Mouse (Mus musculus) limb, embryonic 14.5 days (tissue): Measurements from ENCODE around the gene Ppp3r1. TPM values are rescaled to one million over a fixed set of nuclear protein-coding genes. Genes with fewer than 3 reads are reported as not detected.

Experiments used
- ATAC-seq: fragments of 200-750 bp; cut with Nextera tagmentation; 2 replicates; pipeline ENCODE4 v1.8.0; 2017; ENCODE audit warnings: low read depth, moderate number of reproducible peaks, moderate TSS enrichment; ENCODE audit not compliant: low FRiP score
- DNase-seq: peaks from one replicate; pipeline ENCODE4 v3.0.0-alpha.2; 2015; ENCODE audit warnings: low spot score
- H3K27ac ChIP-seq: fragments of 300-500 bp; sonication (generic); replicated peaks from 2 replicates; pipeline ENCODE4 v1.5.1; 2014; ENCODE audit warnings: low read depth, mild to moderate bottlenecking, low read length, moderate library complexity, mixed read lengths
- H3K27me3 ChIP-seq: fragments of 300-500 bp; sonication (generic); 2 replicates; pipeline ENCODE4 v1.6.1; 2014; ENCODE audit warnings: low read length, mixed read lengths; ENCODE audit not compliant: control insufficient read depth, insufficient read depth
- H3K36me3 ChIP-seq: fragments of 300-500 bp; sonication (generic); 2 replicates; pipeline ENCODE4 v1.6.1; 2014; ENCODE audit warnings: mild to moderate bottlenecking, low read length, moderate library complexity, mixed read lengths; ENCODE audit not compliant: control insufficient read depth, insufficient read depth
- H3K4me1 ChIP-seq: fragments of 300-500 bp; sonication (generic); 2 replicates; pipeline ENCODE4 v1.6.1; 2014; ENCODE audit warnings: antibody characterized with exemption, low read length, mixed read lengths; ENCODE audit not compliant: control insufficient read depth, insufficient read depth
- H3K4me2 ChIP-seq: fragments of 300-500 bp; sonication (generic); replicated peaks from 2 replicates; pipeline ENCODE4 v1.6.1; 2014; ENCODE audit warnings: low read depth, mild to moderate bottlenecking, low read length, moderate library complexity; ENCODE audit not compliant: severe bottlenecking
- H3K4me3 ChIP-seq: fragments of 300-500 bp; sonication (generic); replicated peaks from 2 replicates; pipeline ENCODE4 v1.5.1; 2014; ENCODE audit warnings: low read length
- H3K9ac ChIP-seq: fragments of 300-500 bp; sonication (generic); 2 replicates; pipeline ENCODE4 v1.6.1; 2014; ENCODE audit warnings: mild to moderate bottlenecking, low read depth, low read length, moderate library complexity; ENCODE audit not compliant: severe bottlenecking
- H3K9me3 ChIP-seq: fragments of 300-500 bp; sonication (generic); 2 replicates; pipeline ENCODE4 v1.6.1; 2016; ENCODE audit warnings: low read length; ENCODE audit not compliant: control insufficient read depth
- POLR2A ChIP-seq: fragments of 200-500 bp; IDR thresholded peaks from 2 replicates; pipeline ENCODE4 v1.8.0; 2012; ENCODE audit warnings: inconsistent platforms, mild to moderate bottlenecking, moderate library complexity, borderline replicate concordance; ENCODE audit not compliant: insufficient read depth, insufficient read length; ENCODE audit errors: extremely low read depth
- WGBS: fragments of 180-500 bp; shearing (Covaris S2); extraction: QIAGEN DNeasy Blood & Tissue Kit; methylation state at CpG from one replicate; pipeline ENCODE4 v1.1.7; 2014; 5-methylcytosine and 5-hydroxymethylcytosine counted together
- polyA plus RNA-seq, 2 experiments: library from polyadenylated mRNA; depleted of rRNA in 1 of 2; stranded (reverse) in 1 of 2; unstranded in 1 of 2; fragments of >200 nt; fragmentation: Nextera tagmentation in 1 of 2; extraction: Ambion mirVana in 1 of 2; gene quantifications; 2 replicates each; pipeline versions ENCODE4 v1.2.1 to v1.2.3; 2012 to 2014

The Ppp3r1 gene
- polyA plus RNA-seq (2012; rRNA removed) (52.8 and 61.8 TPM in 2 replicates), polyA plus RNA-seq (2014; fragmentation: Nextera tagmentation; extraction: Ambion mirVana) (93.1 and 96.5 TPM in 2 replicates)

DNA sequence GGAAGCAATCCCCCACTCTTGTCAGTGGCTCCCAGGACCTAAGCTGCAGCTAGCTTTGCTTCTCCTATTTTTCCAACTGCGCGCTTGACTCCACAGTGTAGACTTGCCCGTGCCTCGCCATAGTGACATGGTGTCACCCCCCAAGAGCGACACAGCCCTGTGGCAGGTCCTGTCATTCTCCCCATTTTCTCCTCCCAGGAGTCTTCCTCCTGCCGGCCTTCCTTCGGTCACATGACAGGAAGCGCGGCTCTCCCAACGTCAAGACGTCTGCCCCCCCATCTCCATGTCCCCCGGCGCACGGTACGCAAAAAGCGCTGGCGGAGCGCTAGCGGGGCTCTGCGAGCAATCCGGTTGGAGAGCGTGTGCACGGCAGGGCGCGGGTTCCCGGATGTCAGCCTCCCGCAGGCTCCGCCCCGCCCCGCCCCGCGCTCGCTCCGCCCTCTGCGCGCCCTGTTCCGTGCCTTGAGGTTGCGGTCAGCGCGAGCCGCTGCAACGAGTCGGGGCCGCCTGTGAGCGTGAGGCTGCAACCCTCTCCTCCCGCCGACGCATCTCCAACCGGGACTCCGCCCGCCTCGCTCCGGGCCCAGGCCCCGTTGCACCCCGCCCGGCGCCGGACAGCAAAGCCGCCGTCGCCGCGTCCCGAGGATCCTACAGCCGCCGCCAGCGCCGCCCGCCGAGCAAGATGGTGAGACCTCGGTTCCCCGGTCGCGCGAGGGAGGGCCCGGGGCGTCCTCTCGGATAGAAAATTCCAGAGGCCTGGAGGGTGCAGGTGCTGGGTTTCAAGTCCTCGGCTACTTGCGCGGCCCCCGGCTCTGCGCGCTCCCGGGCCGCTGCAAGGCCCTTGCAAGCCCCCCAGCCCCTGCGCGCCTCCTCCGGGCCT, at the start of gene Ppp3r1:
Gene Ppp3r1, plus strand, starts transcription at position 406 of the 880 bp plus-strand sequence.
- ATAC-seq (peak; percentile 97), DNase-seq (peak; percentile 93)
- under 1% methylated on average over 52 of the region's 89 CpGs for WGBS
- TF ChIP-seq POLR2A, result peak; percentile 32; the same call in 1 of the 2 replicates
- H3K9ac ChIP-seq, result peak within 1 kb of the TSS; percentile 97
- H3K4me1 ChIP-seq, result peaks cover 21% of the 10 kb centered on the region
- peak within 1 kb of the TSS; percentile 94 for H3K27ac ChIP-seq
- no peaks in the 10 kb centered on the region for H3K27me3 ChIP-seq
- no peaks in the 10 kb centered on the region for H3K36me3 ChIP-seq
- H3K4me2 ChIP-seq, result peak within 1 kb of the TSS; percentile 72
- peak within 1 kb of the TSS; percentile 95 for H3K4me3 ChIP-seq
- no peaks in the 10 kb centered on the region for H3K9me3 ChIP-seq

DNA sequence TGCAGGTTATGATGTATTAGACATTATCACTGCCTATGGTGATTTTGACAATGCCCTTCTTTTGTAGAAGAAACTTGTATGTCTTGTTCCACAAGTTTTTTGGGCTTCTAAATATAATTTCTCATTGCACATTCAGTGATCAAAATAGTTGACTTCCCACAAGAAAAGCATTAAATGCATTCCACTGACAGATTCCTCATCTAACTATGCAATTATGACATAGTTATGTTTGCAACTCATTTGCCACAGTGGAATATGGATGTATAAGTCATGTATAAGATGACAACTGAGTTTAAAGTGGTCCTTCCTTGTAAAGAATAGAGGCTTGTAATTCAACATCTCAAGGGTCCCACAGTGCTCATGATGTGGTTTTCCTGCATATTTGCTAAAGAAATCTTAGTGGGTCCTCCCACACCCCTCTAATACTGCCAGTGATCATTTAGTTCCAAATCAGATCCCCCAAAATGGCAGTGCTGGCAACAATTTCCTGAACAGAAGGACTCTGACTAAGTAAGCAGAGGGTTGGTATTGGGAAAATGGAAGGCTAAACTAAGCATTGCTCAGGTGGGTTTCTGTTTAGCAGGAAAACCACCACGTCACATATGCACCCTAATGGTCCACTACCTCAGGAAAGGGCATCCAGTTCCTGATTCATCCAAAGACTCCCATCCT, 46.5 kb upstream of the Ppp3r1 start:
- no peak overlapping the region for H3K4me3 ChIP-seq
- H3K27ac ChIP-seq, result no peak overlapping the region
- 74% methylated on average over 1 of the region's 1 CpGs for WGBS
- H3K9me3 ChIP-seq, result no peaks in the 10 kb centered on the region
- no peaks in the 10 kb centered on the region for H3K27me3 ChIP-seq
- no peaks in the 10 kb centered on the region for H3K4me1 ChIP-seq
- H3K36me3 ChIP-seq, result no peaks in the 10 kb centered on the region
- no peak for DNase-seq
- no peak overlapping the region for H3K4me2 ChIP-seq
- no peak for TF ChIP-seq POLR2A
- H3K9ac ChIP-seq, result no peak overlapping the region
- ATAC-seq, result no peak

DNA sequence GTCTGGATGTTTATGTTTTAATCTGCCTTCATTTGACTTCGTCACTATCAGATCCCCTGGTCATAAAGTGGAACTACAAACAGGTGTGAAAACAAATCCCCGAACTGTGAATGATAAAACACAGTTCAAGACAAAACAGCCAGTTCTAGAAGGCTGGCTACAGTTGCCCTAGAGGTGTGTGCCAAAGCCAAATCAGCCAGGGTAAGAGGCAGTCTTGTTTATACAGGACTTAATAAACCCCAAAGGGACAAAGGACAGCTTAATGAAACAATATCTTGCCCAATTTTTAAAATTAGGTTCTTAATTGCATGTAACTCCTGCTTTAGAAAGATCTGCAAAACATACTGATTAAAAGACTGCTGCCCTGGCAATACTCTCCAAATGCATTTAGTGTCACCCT, 32.6 kb upstream of the Ppp3r1 start:
- 33% methylated on average over 2 of the region's 2 CpGs for WGBS
- DNase-seq (no peak), ATAC-seq (no peak)
- Histone ChIP-seq H3K4me1 (no peaks in the 10 kb centered on the region), H3K9ac (no peak overlapping the region), H3K9me3 (no peaks in the 10 kb centered on the region), H3K27ac (no peak overlapping the region), H3K4me2 (no peak overlapping the region), H3K36me3 (no peaks in the 10 kb centered on the region), H3K4me3 (no peak overlapping the region), H3K27me3 (no peaks in the 10 kb centered on the region)
- TF ChIP-seq POLR2A, result no peak

DNA sequence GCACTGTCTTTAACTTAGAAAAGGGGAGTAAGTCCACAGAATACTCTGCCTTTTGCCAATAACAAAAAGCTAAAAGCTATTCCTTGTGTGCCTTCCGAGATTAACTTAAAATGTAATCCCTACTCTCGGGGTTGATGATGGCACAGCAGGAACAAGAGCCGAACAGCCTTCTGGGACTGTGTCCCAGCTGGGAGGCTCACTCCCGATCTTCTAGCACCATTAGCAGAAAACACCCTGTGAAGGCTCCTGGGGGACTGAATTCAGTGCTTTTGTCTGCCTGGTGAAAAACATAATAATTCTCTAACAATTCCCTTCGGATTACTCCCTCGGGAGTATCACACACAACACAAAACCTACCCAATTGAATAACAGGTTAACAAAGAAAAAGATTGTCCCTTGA, 23.4 kb upstream of the Ppp3r1 start:
- WGBS, result 53% methylated on average over 6 of the region's 6 CpGs

DNA sequence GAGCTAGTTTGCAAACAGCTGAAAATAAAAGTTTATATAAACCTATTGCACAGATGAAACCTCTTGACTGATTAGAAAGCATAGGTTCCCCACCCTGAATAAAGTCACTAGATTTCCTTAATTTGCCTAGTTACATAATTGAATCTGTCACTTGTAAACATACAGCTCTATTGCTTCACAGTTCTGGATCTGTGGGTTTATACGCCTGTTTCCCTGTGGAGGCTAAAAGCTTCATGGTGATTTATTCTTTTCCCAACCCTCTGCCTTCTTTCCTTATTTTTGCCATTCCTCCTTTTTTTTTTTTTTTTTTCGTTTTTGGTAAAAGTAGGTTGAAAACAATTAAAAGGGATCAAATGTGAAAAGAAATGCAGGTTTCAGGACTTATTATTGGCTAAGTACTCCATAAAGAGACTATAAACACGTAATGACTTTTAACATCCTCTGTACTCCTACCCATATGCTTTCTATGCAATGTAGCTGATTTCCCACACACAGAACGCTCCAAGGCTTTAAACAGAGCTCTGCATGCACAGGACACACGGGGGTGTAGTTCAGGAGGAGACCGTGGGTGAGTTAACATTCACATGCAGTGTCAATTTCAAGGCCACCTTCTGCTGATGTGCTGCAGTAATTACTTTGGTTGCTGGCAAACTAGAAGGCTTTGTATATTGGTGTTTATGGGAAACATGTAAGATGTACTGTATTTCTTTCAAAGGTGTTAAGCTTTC, 20.6 kb upstream of the Ppp3r1 start:
- DNase-seq (no peak), ATAC-seq (no peak)
- TF ChIP-seq POLR2A, result no peak
- no peak overlapping the region for H3K27ac ChIP-seq
- H3K4me2 ChIP-seq, result no peak overlapping the region
- H3K36me3 ChIP-seq, result no peaks in the 10 kb centered on the region
- no peaks in the 10 kb centered on the region for H3K9me3 ChIP-seq
- no peaks in the 10 kb centered on the region for H3K27me3 ChIP-seq
- H3K9ac ChIP-seq, result no peak overlapping the region
- no peaks in the 10 kb centered on the region for H3K4me1 ChIP-seq
- no peak overlapping the region for H3K4me3 ChIP-seq
- 30% methylated on average over 6 of the region's 6 CpGs for WGBS

More for the DNA sequence above, 23.4 kb upstream of the Ppp3r1 start:
- no peak for TF ChIP-seq POLR2A
- Histone ChIP-seq H3K4me1 (no peaks in the 10 kb centered on the region), H3K27me3 (no peaks in the 10 kb centered on the region), H3K36me3 (no peaks in the 10 kb centered on the region), H3K4me2 (no peak overlapping the region), H3K4me3 (no peak overlapping the region), H3K9me3 (no peaks in the 10 kb centered on the region), H3K9ac (no peak overlapping the region), H3K27ac (no peak overlapping the region)
- DNase-seq (no peak), ATAC-seq (no peak)
